Mouse (Mus musculus) layer of hippocampus, postnatal 14 days (tissue): ENCODE results near the gene Cts3. TPM values are rescaled to one million over a fixed set of nuclear protein-coding genes. Genes with fewer than 3 reads are reported as not detected.
"Not testable (repeated sequence)": the region's sequence is repeated elsewhere in the genome, so short reads cannot be mapped to it uniquely, and the experiment has no call there.

ENCODE experiments used
- DNase-seq, 2 experiments: peaks; one replicate each; pipeline ENCODE4 v3.0.0; 2021 to 2022; ENCODE audit warnings: low spot score in 2 of 2, mixed read lengths in 1 of 2
- long read RNA-seq, 2 experiments: library from polyadenylated mRNA; stranded (forward); transcript quantifications; one replicate each; pipeline ENCODE4 v2.0.0; 2021
- total RNA-seq, 2 experiments: library from RNA; stranded (reverse); gene quantifications; 2 replicates each; pipeline ENCODE4 v1.2.3; 2021

Gene Cts3
- not detected for total RNA-seq
- long read RNA-seq, experiment 1: 0 reads
- long read RNA-seq, experiment 2: 0 reads

DNA sequence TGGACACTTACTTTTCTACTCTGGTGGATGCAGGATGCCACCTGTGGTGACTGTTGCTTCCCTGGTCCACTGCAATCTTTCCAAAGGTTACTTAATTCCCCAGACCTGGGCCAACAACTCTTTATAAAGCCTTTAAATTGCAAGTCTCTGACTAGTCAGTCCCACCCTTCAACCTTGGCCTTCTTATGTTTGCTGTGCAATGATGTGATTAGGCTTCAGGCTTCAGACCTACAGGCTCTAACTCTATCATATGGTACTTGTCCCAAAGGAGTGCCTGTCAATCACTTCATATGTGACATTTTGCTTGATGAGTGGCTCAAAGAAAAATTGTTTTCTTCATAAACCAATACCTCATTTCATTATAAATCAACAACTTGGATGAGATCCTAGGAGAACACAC, at the start of gene Cts3:
Gene Cts3 (minus strand): TSS at position 101 of the 400 bp plus-strand sequence.
- DNase-seq: no peak

- not testable (repeated sequence) for DNase-seq
These were observed 1.9 kb downstream of the Cts3 start, which contains the start of gene Gm49352 for GRCm38 (mm10) chr13:61568074-61568473. Gene Gm49352, minus strand, starts transcription at chr13:61568174.

DNA sequence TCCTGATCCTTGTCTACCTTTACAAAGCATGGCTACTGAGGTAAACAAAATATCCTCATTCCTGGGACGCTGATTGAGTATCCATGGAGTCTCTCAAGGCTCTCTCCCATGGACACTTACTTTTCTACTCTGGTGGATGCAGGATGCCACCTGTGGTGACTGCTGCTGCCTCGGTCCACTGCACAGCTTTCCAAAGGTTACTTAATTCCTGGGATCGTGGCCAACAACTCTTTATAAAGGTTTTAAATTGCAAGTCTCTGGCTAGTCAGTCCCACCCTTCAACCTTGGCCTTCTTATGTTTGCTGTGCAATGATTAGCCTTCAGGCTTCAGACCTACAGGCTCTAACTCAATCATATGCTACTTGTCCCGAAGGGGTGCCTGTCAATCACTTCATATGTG, 28.3 kb downstream of the Cts3 start, which contains the start of gene Ctsm:
Gene Ctsm (minus strand): TSS at position 209 of the 400 bp plus-strand sequence.
- DNase-seq: no peak

Other genes starting within 250 kb of the Cts3 start
- gene Cts7, start 211.9 kb downstream of the Cts3 start, total RNA-seq: not detected
- gene Ctsm, start 28.3 kb downstream of the Cts3 start, total RNA-seq: not detected
- not detected for gene Gm49352, start 2.0 kb downstream of the Cts3 start, total RNA-seq